Mouse (Mus musculus) heart, embryonic 16.5 days (tissue): ENCODE measurements around the gene Zfp931. TPM values are rescaled to one million over a fixed set of nuclear protein-coding genes. Genes with fewer than 3 reads are reported as not detected.
"Not testable (repeated sequence)": the region's sequence is repeated elsewhere in the genome, so short reads cannot be mapped to it uniquely, and the experiment has no call there.

Experiments
- ATAC-seq: fragments of 200-750 bp; cut with Nextera tagmentation; replicated peaks from 2 replicates; pipeline ENCODE4 v1.8.0; 2017; ENCODE audit warnings: moderate number of reproducible peaks; ENCODE audit not compliant: insufficient read depth, low FRiP score; ENCODE audit errors: extremely low read depth
- H3K27ac ChIP-seq: fragments of 300-500 bp; sonication (generic); 2 replicates; pipeline ENCODE4 v1.5.1; 2014; ENCODE audit warnings: mild to moderate bottlenecking, low read length, control low read depth, moderate library complexity
- H3K27me3 ChIP-seq: fragments of 300-500 bp; sonication (generic); 2 replicates; pipeline ENCODE4 v1.6.1; 2014; ENCODE audit warnings: low read length, mixed read lengths; ENCODE audit not compliant: control insufficient read depth, insufficient read depth
- H3K36me3 ChIP-seq: fragments of 300-500 bp; sonication (generic); 2 replicates; pipeline ENCODE4 v1.6.1; 2014; ENCODE audit not compliant: control insufficient read depth, insufficient read depth
- H3K4me1 ChIP-seq: fragments of 300-500 bp; sonication (generic); 2 replicates; pipeline ENCODE4 v1.6.1; 2014; ENCODE audit warnings: low read length, mixed read lengths; ENCODE audit not compliant: control insufficient read depth, insufficient read depth
- H3K4me2 ChIP-seq: fragments of 300-500 bp; sonication (generic); 2 replicates; pipeline ENCODE4 v1.6.1; 2014; ENCODE audit warnings: low read depth, mild to moderate bottlenecking, control low read depth, low read length
- H3K4me3 ChIP-seq: fragments of 300-500 bp; sonication (generic); 2 replicates; pipeline ENCODE4 v1.5.1; 2014; ENCODE audit warnings: mild to moderate bottlenecking, control low read depth, low read length
- H3K9ac ChIP-seq: fragments of 300-500 bp; sonication (generic); 2 replicates; pipeline ENCODE4 v1.6.1; 2014; ENCODE audit warnings: low read length, control low read depth
- H3K9me3 ChIP-seq: fragments of 300-500 bp; sonication (generic); replicated peaks from 2 replicates; pipeline ENCODE4 v1.6.1; 2016; ENCODE audit warnings: low read length; ENCODE audit not compliant: control insufficient read depth
- WGBS: fragments of 180-500 bp; shearing (Covaris S2); extraction: QIAGEN DNeasy Blood & Tissue Kit; methylation state at CpG from one replicate; pipeline ENCODE4 v1.1.7; 2014; 5-methylcytosine and 5-hydroxymethylcytosine counted together
- polyA plus RNA-seq: library from polyadenylated mRNA; unstranded; fragments of >200 nt; fragmentation: Nextera tagmentation; extraction: Ambion mirVana; gene quantifications from 2 replicates; pipeline ENCODE4 v1.2.1, GENCODE M21; 2015

The Zfp931 gene
- polyA plus RNA-seq, 1 experiment from 2014 or later = 14.0 TPM

DNA sequence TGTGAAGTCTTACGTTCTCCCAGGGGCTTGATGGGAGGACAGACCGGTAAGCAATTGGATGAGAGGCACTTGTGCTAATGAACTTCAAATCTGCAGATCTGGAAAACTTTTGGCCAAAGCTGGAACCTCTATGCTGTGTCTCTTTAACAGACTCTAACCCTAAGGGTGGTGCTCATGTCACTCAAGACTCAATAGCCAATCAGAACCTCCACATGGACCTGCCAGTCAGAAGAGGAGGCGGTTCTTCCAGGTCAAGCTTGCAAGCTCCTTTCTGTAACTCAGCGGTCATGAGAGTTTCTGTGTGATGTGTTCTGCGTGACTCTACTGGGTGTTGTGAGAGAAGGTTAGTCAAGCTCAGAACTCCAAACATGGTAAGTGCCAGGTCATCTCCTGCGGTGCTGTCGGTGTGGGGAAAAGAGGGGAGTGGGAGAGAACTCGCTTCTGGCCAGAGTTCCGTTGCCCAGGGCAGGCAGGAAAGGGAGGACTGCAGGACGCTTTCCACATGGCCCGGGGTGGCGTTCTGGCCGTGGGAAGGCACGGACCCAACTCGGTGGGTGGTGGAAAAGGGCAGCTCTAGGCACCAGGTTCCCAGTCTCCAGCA lies 55.2 kb downstream of the Zfp931 start, which contains the start of gene Zfp971:
Gene Zfp971 (plus strand): TSS at position 274 of the 601 bp plus-strand sequence.
- H3K27me3 ChIP-seq, H3K9me3 ChIP-seq, H3K36me3 ChIP-seq, ATAC-seq, H3K4me1 ChIP-seq: not testable (repeated sequence)
- 1% methylated on average over 13 of the region's 15 CpGs for WGBS
- Histone ChIP-seq H3K4me3 (peak within 1 kb of the TSS; percentile 71), H3K4me2 (peak within 1 kb of the TSS; percentile 63), H3K9ac (peak within 1 kb of the TSS; percentile 76), H3K27ac (peak within 1 kb of the TSS; percentile 66)

DNA sequence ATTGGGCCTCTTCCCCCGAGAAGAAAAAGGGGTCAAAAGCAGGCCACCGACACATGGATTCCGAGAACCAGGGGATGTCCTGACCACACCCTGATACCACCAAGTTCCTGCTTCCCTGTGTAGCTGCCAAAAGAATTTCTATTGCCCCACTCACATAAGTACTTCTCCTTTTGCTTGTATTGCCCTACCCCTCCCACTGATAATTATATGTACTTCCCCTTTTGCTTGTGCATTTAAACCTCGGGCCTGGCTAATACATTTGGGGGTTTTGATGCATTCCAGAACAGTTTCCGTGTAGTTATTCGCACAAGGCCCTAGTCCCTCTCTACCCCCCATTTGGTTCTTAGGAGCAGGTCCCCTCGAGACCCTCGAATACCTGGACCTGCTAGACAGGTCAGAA lies 57.5 kb downstream of the Zfp931 start:
- not testable (repeated sequence) for ATAC-seq, H3K9me3 ChIP-seq, H3K4me1 ChIP-seq, H3K4me3 ChIP-seq, H3K27ac ChIP-seq, H3K36me3 ChIP-seq, H3K4me2 ChIP-seq, H3K27me3 ChIP-seq, H3K9ac ChIP-seq
- WGBS = 60% methylated on average over 8 of the region's 8 CpGs

DNA sequence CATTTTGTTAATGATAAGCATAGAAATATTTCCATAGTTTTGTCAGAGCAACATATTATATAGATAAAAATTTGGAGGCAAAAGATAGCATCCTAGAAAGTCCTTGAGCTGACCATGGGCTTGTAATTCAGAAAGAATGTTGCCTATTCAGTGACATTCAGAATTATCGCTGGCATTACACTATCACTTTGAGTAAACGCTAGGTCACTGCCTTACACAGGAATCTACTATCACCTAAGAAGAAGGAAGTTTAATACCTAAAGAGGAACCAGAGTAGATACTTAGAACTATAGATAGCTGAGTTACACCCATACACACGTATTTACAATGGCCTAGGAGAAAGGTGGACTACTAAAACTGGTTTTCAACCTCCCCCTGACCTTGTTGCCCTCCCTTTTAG lies 58.8 kb downstream of the Zfp931 start:
- H3K9me3 ChIP-seq, H3K4me2 ChIP-seq, ATAC-seq, H3K9ac ChIP-seq, H3K36me3 ChIP-seq, H3K27me3 ChIP-seq, H3K27ac ChIP-seq, H3K4me3 ChIP-seq, H3K4me1 ChIP-seq: not testable (repeated sequence)
- 73% methylated on average over 3 of the region's 3 CpGs for WGBS

Other genes starting within 250 kb of the Zfp931 start
- 29.0 and 36.5 TPM in 2 replicates for gene Gm14325, start 238.1 kb downstream of the Zfp931 start, polyA plus RNA-seq
- 3.9 and 4.2 TPM in 2 replicates for gene Gm14327, start 181.4 kb downstream of the Zfp931 start, polyA plus RNA-seq
- gene Zfp972, start 152.9 kb downstream of the Zfp931 start, polyA plus RNA-seq = 0.29 TPM in 1 of 2 replicates, not detected in the other
- gene Gm14326, start 121.2 kb downstream of the Zfp931 start, polyA plus RNA-seq = 22.3 and 23.7 TPM in 2 replicates
- gene Zfp971, start 55.2 kb downstream of the Zfp931 start, polyA plus RNA-seq = 15.5 and 17.6 TPM in 2 replicates
- 5.3 and 6.6 TPM in 2 replicates for gene Phactr3, start 40.5 kb upstream of the Zfp931 start, polyA plus RNA-seq